Mouse (Mus musculus) heart, adult 11 months (tissue): ENCODE results near the gene Ncapg2.

Experiments
- DNase-seq: peaks from one replicate; pipeline ENCODE4 v3.0.0; 2022

Gene Ncapg2

GRCm38 (mm10) chr12:116449536-116449935 lies 44.3 kb downstream of the Ncapg2 start:
- no peak for DNase-seq

- DNase-seq, result peak; percentile 24
These were observed 55.3 kb downstream of the Ncapg2 start for GRCm38 (mm10) chr12:116460379-116461065.

GRCm38 (mm10) chr12:116467030-116467429 lies 61.8 kb downstream of the Ncapg2 start:
- DNase-seq, result peak; percentile 84

- DNase-seq, result peak; percentile 35
These were observed 63.1 kb downstream of the Ncapg2 start for GRCm38 (mm10) chr12:116468348-116468747.

GRCm38 (mm10) chr12:116469096-116469495 lies 63.9 kb downstream of the Ncapg2 start:
- DNase-seq, result peak; percentile 57

- peak; percentile 55 for DNase-seq
These were observed 68.1 kb downstream of the Ncapg2 start for GRCm38 (mm10) chr12:116473264-116473663.

- peak; percentile 30 for DNase-seq
These were observed 68.6 kb downstream of the Ncapg2 start for GRCm38 (mm10) chr12:116473761-116474160.

- DNase-seq, result no peak
These were observed 69.5 kb downstream of the Ncapg2 start for GRCm38 (mm10) chr12:116474676-116475075.

GRCm38 (mm10) chr12:116478771-116479170 lies 73.6 kb downstream of the Ncapg2 start:
- DNase-seq, result no peak

GRCm38 (mm10) chr12:116481921-116482320 lies 76.7 kb downstream of the Ncapg2 start:
- DNase-seq, result peak; percentile 50

GRCm38 (mm10) chr12:116483581-116483980 lies 78.4 kb downstream of the Ncapg2 start:
- peak; percentile 67 for DNase-seq

GRCm38 (mm10) chr12:116484991-116485390 lies 79.8 kb downstream of the Ncapg2 start:
- peak; percentile 62 for DNase-seq

- DNase-seq, result peak; percentile 87
These were observed 80.6 kb downstream of the Ncapg2 start, which contains the start of gene Ptprn2 for GRCm38 (mm10) chr12:116485591-116486403. Ptprn2 (plus strand) TSS chr12:116485720.

- DNase-seq, result peak; percentile 60
These were observed 81.2 kb downstream of the Ncapg2 start for GRCm38 (mm10) chr12:116486404-116486730.

GRCm38 (mm10) chr12:116488836-116489235 lies 83.6 kb downstream of the Ncapg2 start:
- peak; percentile 45 for DNase-seq

- DNase-seq, result peak; percentile 73
These were observed 85.6 kb downstream of the Ncapg2 start for GRCm38 (mm10) chr12:116490575-116491356.

- peak; percentile 88 for DNase-seq
These were observed 93.5 kb downstream of the Ncapg2 start for GRCm38 (mm10) chr12:116498666-116499065.

GRCm38 (mm10) chr12:116500652-116501051 lies 95.5 kb downstream of the Ncapg2 start:
- DNase-seq, result no peak

GRCm38 (mm10) chr12:116512482-116512881 lies 107.3 kb downstream of the Ncapg2 start:
- no peak for DNase-seq
